29 mouse cellular contexts compared by ENCODE assay signal in genomic region chr4:11129269-11129668, GRCm38 (mm10). TPM values are rescaled to one million over a fixed set of nuclear protein-coding genes. Genes with fewer than 3 reads are reported as not detected.
DNase-seq lines count a peak whose midpoint lies in the region; ATAC-seq and TF ChIP-seq lines count a peak whose summit lies in the region.
"Had no signal": no experiment of that assay in that cellular context is flagged by ENCODE, and none has a peak within 500 bp of the region (broad histone marks: within the 10 kb centered on the region; RNA-seq: fewer than 3 reads in every experiment).

No protein-coding gene starts in this region.

- peaks cover 8% of the 10 kb centered on the region for H3K4me1 ChIP-seq in liver, embryonic 11.5 days (replicated peaks; ENCODE audit: control insufficient read depth, insufficient read depth, low read length)
- peaks cover 12 to 32% of the 10 kb centered on the region in 2 experiments for H3K4me1 ChIP-seq in liver, embryonic 14.5 days (replicated peaks; ENCODE audit: control insufficient read depth in 2 of 2, insufficient read depth in 2 of 2, low read length in 1 of 2)
- H3K4me1 ChIP-seq: embryonic facial prominence, embryonic 12.5 days; hindbrain, embryonic 12.5 days had no signal

- H3K4me2 ChIP-seq in liver, embryonic 11.5 days: no peak overlapping the region
- no peak overlapping the region for H3K4me2 ChIP-seq in liver, embryonic 14.5 days (ENCODE audit: low read depth)
- H3K4me2 ChIP-seq: embryonic facial prominence, embryonic 12.5 days; heart, embryonic 11.5 days; hindbrain, embryonic 12.5 days; lung, embryonic 14.5 days had no signal

- H3K27ac ChIP-seq in liver, embryonic 11.5 days (ENCODE audit: low read depth, low read length): peak overlapping the region; percentile 68
- H3K27ac ChIP-seq in liver, embryonic 14.5 days: peak overlapping the region; percentile 87
- H3K27ac ChIP-seq: embryonic facial prominence, embryonic 12.5 days; hindbrain, embryonic 12.5 days; hindbrain, postnatal 0 days had no signal

- no peak for ATAC-seq in liver, embryonic 11.5 days (replicated peaks; ENCODE audit: low FRiP score)
- ATAC-seq in liver, embryonic 14.5 days (ENCODE audit: insufficient read depth): no peak
- ATAC-seq: forebrain, embryonic 14.5 days; hindbrain, postnatal 0 days; intestine, embryonic 16.5 days had no signal

- no peaks in the 10 kb centered on the region for H3K27me3 ChIP-seq in liver, embryonic 11.5 days (replicated peaks; ENCODE audit: control insufficient read depth, insufficient read depth, low read length)
- H3K27me3 ChIP-seq in liver, embryonic 14.5 days (ENCODE audit: control insufficient read depth, insufficient read depth, low read length): no peaks in the 10 kb centered on the region
- H3K27me3 ChIP-seq: embryonic facial prominence, embryonic 12.5 days; hindbrain, embryonic 12.5 days had no signal

- no peak for DNase-seq in liver, embryonic 11.5 days (ENCODE audit: low spot score)
- DNase-seq in liver: no peak
- DNase-seq in adipocyte (ENCODE audit: low spot score): peak; percentile 59
- no peak for DNase-seq in liver, embryonic 14.5 days (ENCODE audit: low read depth in 3 of 3, low spot score in 3 of 3)
- DNase-seq in layer of hippocampus, adult 9-10 months (ENCODE audit: low spot score): no peak
- DNase-seq in kidney, adult 8-10 months: no peak
- no peak for DNase-seq in kidney, postnatal 25 days
- DNase-seq: adrenal gland, postnatal 25 days; B cell, adult 2 months; cerebellum, adult 8-10 months; cerebellum, postnatal 36 days; gastrocnemius, postnatal 36 days; heart, adult 18-20 months; heart, postnatal 36 days; kidney, postnatal 10 days; layer of hippocampus, postnatal 36 days; left cerebral cortex, postnatal 4 days; lung, embryonic 14.5 days; lung, postnatal 14 days; midbrain, embryonic 14.5 days; right cerebral cortex, postnatal 14 days; thymus, postnatal 14 days had no signal

- TF ChIP-seq EP300 in liver, embryonic 14.5 days (IDR thresholded peaks at IDR 0.05; ENCODE audit: low read depth): no peak

- no peaks in the 10 kb centered on the region for H3K36me3 ChIP-seq in liver, embryonic 11.5 days (ENCODE audit: control insufficient read depth, insufficient read depth, low read length)
- H3K36me3 ChIP-seq in liver, embryonic 14.5 days (replicated peaks; ENCODE audit: control insufficient read depth, insufficient read depth, low read depth): no peaks in the 10 kb centered on the region
- H3K36me3 ChIP-seq: embryonic facial prominence, embryonic 12.5 days; hindbrain, embryonic 12.5 days had no signal

- no peak for TF ChIP-seq CTCF in liver, embryonic 14.5 days (IDR thresholded peaks at IDR 0.05; ENCODE audit: low read depth)

- no peaks in the 10 kb centered on the region for H3K9me3 ChIP-seq in liver, embryonic 11.5 days (ENCODE audit: control insufficient read depth, low read length)
- no peaks in the 10 kb centered on the region for H3K9me3 ChIP-seq in liver, embryonic 14.5 days (ENCODE audit: control insufficient read depth, low read length)
- H3K9me3 ChIP-seq: embryonic facial prominence, embryonic 12.5 days; hindbrain, embryonic 12.5 days had no signal

- H3K9ac ChIP-seq in liver, embryonic 11.5 days (ENCODE audit: low read depth, low read length): no peak overlapping the region
- H3K9ac ChIP-seq in liver, embryonic 14.5 days (replicated peaks): no peak overlapping the region
- H3K9ac ChIP-seq: embryonic facial prominence, embryonic 12.5 days; hindbrain, embryonic 12.5 days; lung, embryonic 14.5 days had no signal

- H3K4me3 ChIP-seq in liver, embryonic 11.5 days (ENCODE audit: low read depth, low read length): no peak overlapping the region
- no peak overlapping the region for H3K4me3 ChIP-seq in liver, embryonic 14.5 days (ENCODE audit: insufficient read depth in 1 of 2, low read depth in 2 of 2, low read length in 2 of 2)
- H3K4me3 ChIP-seq: embryonic facial prominence, embryonic 12.5 days; erythroblast, embryonic 14.5 days; hindbrain, embryonic 12.5 days had no signal

- 83% methylated on average over 5 of the region's 5 CpGs for WGBS in liver, embryonic 11.5 days
- 61% methylated on average over 5 of the region's 5 CpGs for WGBS in liver, embryonic 14.5 days (ENCODE audit: insufficient replicate concordance)

RNA-seq across cellular contexts. Expression of gene Trp53inp1, which starts 27.0 kb away (rescaled TPM):
- polyA plus RNA-seq in liver, embryonic 11.5 days (2014; fragmentation: Nextera tagmentation; extraction: Ambion mirVana): 4.6 and 5.1 TPM in 2 replicates
- 1.0 and 1.2 TPM in 2 replicates for polyA plus RNA-seq in liver, embryonic 14.5 days (2012; rRNA removed)
- 2.0 and 3.1 TPM in 2 replicates for polyA plus RNA-seq in liver, embryonic 14.5 days (2014; fragmentation: Nextera tagmentation; extraction: Ambion mirVana)
